Mouse (Mus musculus): ENCODE measurements around the gene Madd.

DNA sequence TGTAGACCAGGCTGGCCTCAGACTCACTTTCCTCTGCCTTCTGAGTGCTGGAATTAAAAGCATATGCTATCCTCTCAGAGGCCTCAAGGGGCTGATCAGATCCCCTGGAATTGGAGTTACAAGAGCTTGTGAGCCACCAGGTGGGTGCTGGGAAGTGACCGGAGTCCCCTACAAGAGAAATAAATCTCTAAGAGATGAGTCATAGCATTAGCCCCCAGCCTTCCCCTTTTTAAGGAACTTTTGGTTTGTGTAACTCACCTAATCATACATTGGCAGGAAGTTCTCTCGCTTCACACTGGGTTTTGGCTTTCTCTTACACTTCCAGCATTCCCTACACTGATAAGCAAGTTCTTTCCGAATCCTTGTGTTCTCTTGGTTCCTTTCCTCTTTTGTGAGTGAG, 51.6 kb downstream of the Madd start:
- TF ChIP-seq CTCF (IDR thresholded peaks at IDR 0.05; ENCODE audit: low read depth): no peak
- no peak for TF ChIP-seq EP300 (IDR thresholded peaks at IDR 0.05; ENCODE audit: low read depth)

Measured in heart, postnatal 0 days (tissue).